Mouse (Mus musculus) large intestine, adult 2 months (tissue): ENCODE data around the gene Rbm10. TPM values are rescaled to one million over a fixed set of nuclear protein-coding genes. Genes with fewer than 3 reads are reported as not detected.

ENCODE experiments used
- DNase-seq: peaks from one replicate; pipeline ENCODE4 v3.0.0-alpha.2; 2012; ENCODE audit warnings: low read depth, low spot score
- WGBS: fragments of 180-500 bp; shearing (Covaris S2); methylation state at CpG from one replicate; pipeline ENCODE4 v1.1.7; 2018; 5-methylcytosine and 5-hydroxymethylcytosine counted together
- polyA plus RNA-seq: library from polyadenylated mRNA; depleted of rRNA; stranded (reverse); fragments of >200 nt; gene quantifications from 2 replicates; pipeline ENCODE4 v1.2.3, GENCODE M21; 2012; rRNA removed

The Rbm10 gene
- polyA plus RNA-seq, 1 experiment, result 35.3 TPM

- 100% methylated on average over 1 of the region's 1 CpGs for WGBS
- DNase-seq, result no peak
Measured at GRCm38 (mm10) chrX:20692616-20693015, 75.3 kb downstream of the Rbm10 start.

GRCm38 (mm10) chrX:20695842-20696241 lies 78.5 kb downstream of the Rbm10 start:
- 85% methylated on average over 4 of the region's 4 CpGs for WGBS
- DNase-seq, result no peak

Other genes with a start within 250 kb of the Rbm10 start
- 0.52 and 1.0 TPM in 2 replicates for gene Jade3, start 191.8 kb upstream of the Rbm10 start, polyA plus RNA-seq
- gene Rgn, start 67.7 kb upstream of the Rbm10 start, polyA plus RNA-seq, result 0.32 and 0.80 TPM in 2 replicates
- gene Ndufb11, start 116 bp downstream of the Rbm10 start, polyA plus RNA-seq, result 162 and 164 TPM in 2 replicates
- gene Uba1, start 40.8 kb downstream of the Rbm10 start, polyA plus RNA-seq, result 234 and 255 TPM in 2 replicates
- 137 and 175 TPM in 2 replicates for gene Cdk16, start 70.5 kb downstream of the Rbm10 start, polyA plus RNA-seq
- 4.4 and 5.7 TPM in 2 replicates for gene Usp11, start 86.4 kb downstream of the Rbm10 start, polyA plus RNA-seq
- gene Araf, start 180.3 kb downstream of the Rbm10 start, polyA plus RNA-seq, result 117 and 143 TPM in 2 replicates